Mouse (Mus musculus) layer of hippocampus, postnatal 36 days (tissue): ENCODE results near the gene Ttc28. TPM values are rescaled to one million over a fixed set of nuclear protein-coding genes. Genes with fewer than 3 reads are reported as not detected.

Source experiments
- DNase-seq, 2 experiments: peaks; one replicate each; pipeline ENCODE4 v3.0.0; 2022
- total RNA-seq, 2 experiments: library from RNA; stranded (reverse); gene quantifications; 2 replicates each; pipeline ENCODE4 v1.2.3; 2021

Ttc28 gene
- total RNA-seq, 2 experiments from 2014 or later, result 12.7 to 13.0 TPM

GRCm38 (mm10) chr5:111007900-111008299, 128.3 kb downstream of the Ttc28 start:
- DNase-seq, result no peak

GRCm38 (mm10) chr5:111008431-111008830, 128.8 kb downstream of the Ttc28 start:
- DNase-seq, result no peak

DNA sequence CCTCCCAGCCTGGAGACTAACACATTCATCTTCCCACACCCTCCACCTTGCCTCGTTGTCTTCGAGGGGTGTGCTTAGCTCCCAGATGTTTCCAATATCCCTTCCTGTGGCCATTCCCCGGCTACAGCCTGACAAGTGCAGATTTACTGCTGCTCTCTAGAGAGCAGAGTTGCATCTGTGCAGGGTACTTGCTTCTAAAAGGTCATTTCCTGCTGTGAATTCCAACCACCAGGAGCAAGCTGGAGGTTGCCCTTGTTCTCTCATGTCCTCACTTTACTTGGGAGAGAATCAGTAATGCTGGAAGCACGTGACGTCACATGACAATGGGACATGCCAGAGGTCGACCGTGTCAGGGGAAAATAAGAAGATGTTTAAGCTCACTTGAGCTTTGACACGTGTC, 131.7 kb downstream of the Ttc28 start:
- DNase-seq, result no peak

DNA sequence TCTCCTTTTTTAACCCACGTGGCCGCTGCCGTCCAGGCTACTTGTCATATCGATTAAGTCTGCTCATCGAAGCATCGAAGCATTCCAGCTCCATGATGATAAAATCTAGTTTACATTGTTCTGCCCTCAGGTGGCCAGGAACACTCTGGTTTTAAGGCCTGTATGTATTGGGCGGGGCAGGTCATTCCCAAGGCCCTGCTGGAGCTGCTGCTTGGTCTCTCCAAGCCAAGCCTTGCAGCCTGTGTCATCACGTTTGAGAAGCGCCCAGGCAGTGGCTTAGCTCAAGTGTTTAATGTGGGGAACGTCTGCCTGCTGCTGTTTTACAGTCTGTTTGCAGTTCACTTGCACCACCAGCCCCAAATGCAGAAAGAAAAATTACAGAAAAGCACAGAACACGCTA, 132.5 kb downstream of the Ttc28 start:
- DNase-seq, result no peak

DNA sequence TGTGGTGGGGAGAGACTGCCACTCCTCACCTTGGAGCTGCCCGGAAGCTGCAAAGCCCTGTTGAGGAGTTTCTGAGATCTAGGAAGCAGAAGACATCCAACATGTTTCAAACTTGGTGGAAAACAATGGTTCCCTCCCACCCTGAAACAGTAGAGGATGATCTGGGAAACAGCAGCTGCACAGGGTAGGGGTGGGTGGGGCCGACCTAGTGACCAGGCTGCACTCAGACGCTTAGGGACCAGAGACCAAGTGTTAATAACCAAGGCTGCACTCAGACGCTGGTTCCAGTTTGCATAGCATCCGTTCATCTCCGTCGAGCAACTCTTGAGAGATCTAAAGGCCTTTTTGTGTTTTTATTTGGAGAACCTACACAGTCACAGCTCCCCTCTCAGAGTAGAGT, 133.0 kb downstream of the Ttc28 start:
- DNase-seq, result no peak

- no peak for DNase-seq
Observed at GRCm38 (mm10) chr5:111014960-111015359, 135.4 kb downstream of the Ttc28 start.

GRCm38 (mm10) chr5:111017319-111017718, 137.7 kb downstream of the Ttc28 start:
- DNase-seq, result no peak

- DNase-seq, result no peak
Observed at GRCm38 (mm10) chr5:111022339-111022738, 142.7 kb downstream of the Ttc28 start.

DNA sequence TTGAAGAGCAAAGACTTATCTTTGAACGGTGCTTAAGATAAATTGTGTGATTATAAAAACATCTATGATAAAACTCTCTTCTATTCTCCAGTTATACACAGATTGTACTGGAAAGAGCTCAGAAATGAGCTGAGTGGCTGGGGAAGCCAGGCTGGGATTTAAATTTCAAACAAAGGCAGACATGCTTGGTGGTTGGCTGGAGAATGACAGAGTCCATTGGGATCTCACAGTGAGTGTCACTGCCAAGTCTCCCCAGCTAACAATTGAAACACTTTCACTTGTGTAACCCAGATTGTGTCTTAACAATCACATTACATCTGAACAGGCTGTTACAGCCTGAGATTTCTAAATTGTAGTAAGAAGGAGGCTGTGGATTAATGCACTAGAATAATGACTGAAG, 143.3 kb downstream of the Ttc28 start:
- DNase-seq, result no peak

GRCm38 (mm10) chr5:111024621-111025020, 145.0 kb downstream of the Ttc28 start:
- DNase-seq, result no peak

DNA sequence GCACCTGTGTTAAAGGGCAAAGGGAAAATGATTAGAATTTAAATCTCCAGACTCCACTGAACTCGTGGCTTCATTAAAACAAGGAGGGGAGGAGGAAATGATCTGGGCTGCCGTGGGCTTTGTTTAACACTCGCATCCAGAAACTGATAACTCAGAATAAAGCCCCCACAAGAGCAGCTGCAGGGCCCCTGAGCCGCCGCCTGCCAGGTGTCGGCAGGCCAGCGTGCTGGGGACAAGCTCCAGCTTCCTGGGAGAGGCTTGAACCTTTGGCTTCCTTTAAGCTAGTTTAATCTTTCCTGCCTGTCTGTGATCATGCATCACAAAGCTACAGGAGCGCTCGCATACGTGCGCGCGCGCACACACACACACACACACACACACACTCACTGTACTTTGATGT, 145.9 kb downstream of the Ttc28 start:
- no peak for DNase-seq

DNA sequence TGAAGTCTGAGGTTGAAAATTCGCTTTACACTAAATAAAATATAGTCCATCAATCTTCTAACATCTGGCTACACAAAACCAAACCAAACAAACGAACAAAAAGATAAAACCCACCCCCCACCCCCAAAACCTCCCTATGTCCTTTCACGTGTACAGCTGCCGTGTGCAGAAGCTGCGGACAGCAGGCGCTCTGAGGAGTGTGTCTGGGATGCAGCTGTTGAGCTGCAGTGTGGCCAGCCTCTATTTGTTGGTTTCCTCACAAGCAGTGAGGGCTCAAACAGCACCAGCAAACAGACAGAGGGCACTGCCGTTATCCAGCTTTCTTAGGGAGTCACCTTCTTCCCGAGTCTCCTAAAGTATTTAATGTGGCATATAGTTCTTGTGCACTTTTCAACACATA, 146.6 kb downstream of the Ttc28 start:
- DNase-seq, result no peak

DNA sequence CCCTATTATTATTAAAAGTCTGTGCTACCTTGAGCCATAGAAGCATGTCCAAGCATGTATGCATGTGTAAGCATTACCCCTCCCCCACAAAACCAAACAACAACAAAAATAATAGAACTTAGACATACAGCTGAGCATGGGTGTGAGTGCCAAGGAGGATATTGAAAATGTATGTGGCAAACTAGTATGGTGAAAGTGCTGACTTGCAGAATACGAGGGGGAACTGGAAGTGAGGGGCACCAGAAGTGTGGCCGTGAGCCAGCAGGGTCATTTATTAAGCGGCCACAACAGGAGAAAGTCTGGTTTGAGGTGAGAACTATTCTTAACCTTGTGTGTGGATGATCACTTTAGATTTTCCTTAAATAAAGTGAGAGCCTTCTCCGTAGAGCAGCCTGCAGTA, 148.7 kb downstream of the Ttc28 start:
- no peak for DNase-seq

DNA sequence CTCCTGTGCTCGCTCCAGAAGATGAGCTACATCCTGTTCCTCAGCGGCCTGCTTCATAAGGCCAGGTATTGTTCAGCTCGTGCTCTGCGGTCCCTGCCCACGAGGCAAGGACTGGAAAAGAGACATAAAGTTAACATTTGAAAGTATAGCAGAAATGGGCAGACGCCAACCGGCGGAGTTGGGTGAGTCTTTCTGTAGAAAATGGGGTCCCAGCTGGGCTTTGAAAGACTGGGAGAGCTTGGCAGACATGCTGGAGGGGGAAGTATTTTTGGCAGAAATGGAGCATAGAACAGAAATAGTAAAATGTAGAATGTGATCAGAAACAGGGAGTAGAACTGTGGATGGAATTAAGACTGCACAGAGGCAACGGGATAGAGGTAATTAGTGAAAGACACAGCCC, 149.3 kb downstream of the Ttc28 start:
- DNase-seq, result peak; percentile 29 to 53

DNA sequence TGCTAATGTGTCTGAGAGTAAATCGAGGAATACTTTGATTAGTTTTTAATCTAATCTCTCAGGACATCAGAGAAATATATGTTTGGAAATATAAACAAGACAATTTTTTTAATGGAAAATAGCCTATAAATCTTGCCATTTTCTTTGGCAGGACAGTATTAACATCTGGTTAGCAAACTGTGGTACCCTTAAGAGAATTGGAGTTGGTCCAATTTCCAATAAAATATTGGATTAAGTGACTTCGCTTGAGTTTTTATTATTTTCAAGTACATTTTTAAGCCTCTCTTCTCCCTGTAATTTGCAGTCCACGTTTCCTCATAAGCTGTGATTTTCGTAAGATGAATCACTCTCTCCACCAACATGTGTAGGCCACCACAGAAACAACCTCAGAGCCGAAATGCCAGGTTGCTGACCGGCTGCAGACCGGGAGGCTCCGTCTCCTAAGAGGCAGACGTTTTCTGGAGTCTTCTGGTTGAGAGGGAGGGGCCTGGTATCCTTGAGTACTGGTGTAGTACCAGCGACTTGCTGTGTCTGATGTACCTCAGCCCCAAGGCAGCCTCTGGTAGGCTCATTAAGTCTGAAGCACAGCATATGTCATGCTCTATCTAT, 153.2 kb downstream of the Ttc28 start:
- no peak for DNase-seq

GRCm38 (mm10) chr5:111033489-111033888, 153.9 kb downstream of the Ttc28 start:
- no peak for DNase-seq

DNA sequence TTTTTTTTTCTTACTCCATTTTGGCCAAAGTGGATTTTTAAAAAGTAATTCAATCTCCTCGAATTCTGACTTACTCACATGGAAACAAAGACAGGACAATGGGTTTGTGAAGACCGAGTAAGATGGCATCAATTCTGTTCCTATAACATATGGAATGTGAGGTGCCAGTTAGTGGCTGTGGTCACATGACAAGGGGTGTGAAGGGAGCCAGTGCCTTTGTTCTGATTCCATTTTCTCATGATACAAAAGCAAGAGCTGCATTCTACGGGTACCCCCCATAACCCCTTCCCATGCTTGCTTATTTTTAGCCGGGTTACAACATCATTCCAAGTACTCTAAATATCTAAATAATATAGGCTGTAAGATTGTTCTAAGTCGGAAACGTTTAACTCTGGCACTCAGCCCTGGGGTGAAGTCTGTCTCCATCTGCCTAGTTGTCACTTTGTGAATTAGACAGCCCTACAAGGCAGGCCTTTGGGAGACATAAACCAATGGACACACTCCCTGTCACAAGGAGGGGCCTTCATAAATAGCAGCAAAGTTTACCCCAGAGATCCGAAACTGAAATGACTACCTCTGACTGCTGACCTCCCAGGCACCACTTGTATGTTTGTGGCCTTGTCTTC, 157.6 kb downstream of the Ttc28 start:
- DNase-seq, result no peak

DNA sequence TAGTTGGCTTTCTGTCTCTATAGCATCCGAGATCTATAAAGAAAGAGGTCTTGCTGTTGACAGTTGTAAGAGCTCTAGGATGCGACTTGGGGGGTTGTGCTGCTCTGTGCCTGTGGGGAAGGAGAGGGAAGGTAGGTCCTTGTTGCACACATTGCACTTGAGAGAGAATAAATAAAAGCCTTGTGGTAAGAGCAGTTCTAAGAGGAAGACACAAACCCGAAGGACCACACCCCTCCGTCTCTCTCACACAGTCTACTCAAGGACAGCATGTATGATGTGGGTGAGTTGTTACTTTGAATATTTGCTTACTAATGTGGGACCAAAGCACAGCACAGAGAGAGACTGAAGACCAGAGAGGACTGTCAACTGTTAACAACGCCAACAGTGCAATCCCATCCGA, 160.2 kb downstream of the Ttc28 start:
- no peak for DNase-seq

GRCm38 (mm10) chr5:111041952-111042351, 162.3 kb downstream of the Ttc28 start:
- no peak for DNase-seq

GRCm38 (mm10) chr5:111044193-111044592, 164.6 kb downstream of the Ttc28 start:
- no peak for DNase-seq

- DNase-seq, result no peak
Observed at GRCm38 (mm10) chr5:111046359-111046758, 166.8 kb downstream of the Ttc28 start.

DNA sequence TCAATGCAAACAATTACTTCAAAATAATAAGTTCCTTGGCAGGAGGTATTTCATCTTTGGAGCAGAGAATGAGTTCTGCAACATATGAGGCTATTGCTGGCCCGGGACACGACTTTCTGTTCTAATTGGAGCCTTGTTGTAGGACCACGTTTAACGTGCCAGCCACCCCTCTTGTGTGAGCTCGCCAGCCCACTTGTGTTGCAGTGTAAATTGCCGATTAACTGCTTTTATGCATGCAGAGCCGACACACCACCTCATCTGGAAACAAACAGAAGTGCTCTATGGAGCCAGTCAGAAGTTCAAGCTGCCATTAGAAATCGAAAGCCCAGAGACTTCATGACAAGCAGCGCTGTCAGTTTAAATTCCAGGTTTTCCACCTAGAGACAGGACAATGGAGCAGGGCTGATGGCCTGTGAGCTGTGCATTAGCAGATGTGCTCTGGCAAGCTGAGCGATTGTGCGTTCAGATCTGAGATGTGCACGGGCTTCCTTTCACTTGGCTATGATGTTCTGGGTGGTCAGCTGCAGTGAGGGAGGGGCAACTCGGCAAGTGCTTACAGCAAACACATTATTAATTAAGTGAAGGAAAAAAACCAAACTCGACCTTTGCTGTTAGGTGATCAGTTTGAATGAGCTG, 167.4 kb downstream of the Ttc28 start:
- no peak for DNase-seq

GRCm38 (mm10) chr5:111048036-111048435, 168.4 kb downstream of the Ttc28 start:
- no peak for DNase-seq

DNA sequence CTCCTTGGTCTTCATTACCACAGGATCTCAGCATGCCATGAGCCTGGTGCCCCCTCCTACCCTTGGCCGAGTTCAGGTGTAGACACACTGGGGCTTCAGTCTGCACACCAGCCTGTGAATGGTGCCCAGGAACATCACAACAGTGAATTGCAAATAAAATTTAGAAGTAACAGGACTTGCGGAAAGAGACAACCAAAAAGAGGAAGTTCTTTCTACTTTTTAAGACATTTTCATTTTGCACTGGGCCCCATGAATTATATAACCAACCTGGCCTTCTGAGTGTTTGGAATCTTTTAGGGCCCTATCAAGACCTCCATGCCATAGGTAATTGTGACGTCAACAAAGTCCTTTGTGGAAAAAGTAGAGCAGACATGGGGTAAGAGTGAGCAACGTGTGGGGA, 170.0 kb downstream of the Ttc28 start:
- DNase-seq, result no peak
